Mouse (Mus musculus) thymus, adult 2 months (tissue): ENCODE measurements at regions not wholly inside any gene's neighbourhood (a gene's known extent, or its start where the extent isn't known, plus 50 kb on each side); places are given as distances from the start of the nearest gene placed in this dataset.

Experiments used
- CTCF ChIP-seq: fragments of 200-500 bp; IDR thresholded peaks from 2 replicates; pipeline ENCODE4 v1.5.1; 2012; ENCODE audit warnings: mild to moderate bottlenecking, control low read depth, low read length, moderate library complexity, borderline replicate concordance; ENCODE audit not compliant: control insufficient read depth, poor library complexity, insufficient read depth; ENCODE audit errors: extremely low read depth
- POLR2A ChIP-seq: fragments of 200-500 bp; IDR thresholded peaks from 2 replicates; pipeline ENCODE4 v1.6.1; 2012; ENCODE audit warnings: mild to moderate bottlenecking, low read length, control low read depth, moderate library complexity; ENCODE audit not compliant: control insufficient read depth, poor library complexity, insufficient read depth; ENCODE audit errors: extremely low read depth

- TF ChIP-seq CTCF (no peak), POLR2A (no peak)
Observed at GRCm38 (mm10) chr14:106197826-106198225, 91.8 kb downstream of the Trim52 start.
